Mouse (Mus musculus) erythroblast, embryonic 14.5 days (primary cell): Measurements from ENCODE around the gene Rcc2.

ENCODE experiments used
- GATA1 ChIP-seq: IDR thresholded peaks from 2 replicates; pipeline ENCODE4 v1.6.1; 2012; ENCODE audit warnings: low read length, inconsistent platforms, mixed read lengths
- TAL1 ChIP-seq: IDR thresholded peaks from 3 replicates; pipeline ENCODE4 v1.6.1; 2012; ENCODE audit warnings: low read length, inconsistent platforms, mixed read lengths

DNA sequence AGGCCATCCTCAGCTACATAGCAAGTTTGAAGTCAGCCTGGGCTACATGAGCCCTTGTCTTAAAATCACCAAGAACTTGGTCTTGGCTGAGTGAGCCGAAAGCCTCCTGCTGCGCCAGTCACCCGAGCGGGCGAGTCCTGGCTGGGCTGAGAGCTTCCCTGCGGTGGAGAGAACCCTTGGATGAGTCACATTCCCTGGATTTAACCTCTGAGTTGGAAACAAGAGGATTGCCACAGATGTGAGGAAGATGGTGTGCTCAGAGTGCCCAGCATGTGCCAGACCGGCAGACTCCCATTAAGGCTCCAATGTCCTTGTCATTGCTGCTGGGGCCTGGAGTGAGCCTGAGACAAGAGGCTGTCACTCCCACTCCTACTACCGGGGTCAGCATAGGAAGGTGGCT is 32.5 kb upstream of the Rcc2 start:
- TF ChIP-seq GATA1 (no peak), TAL1 (no peak)
